Mouse (Mus musculus) right cerebral cortex, adult 18-20 months (tissue): ENCODE results near the gene Syne3.
A peak's percentile ranks its signal among the peaks of the same experiment; 100 is the strongest.

ENCODE experiments used
- DNase-seq: peaks from one replicate; pipeline ENCODE4 v3.0.0; 2022; ENCODE audit warnings: mixed read lengths

The Syne3 gene

DNA sequence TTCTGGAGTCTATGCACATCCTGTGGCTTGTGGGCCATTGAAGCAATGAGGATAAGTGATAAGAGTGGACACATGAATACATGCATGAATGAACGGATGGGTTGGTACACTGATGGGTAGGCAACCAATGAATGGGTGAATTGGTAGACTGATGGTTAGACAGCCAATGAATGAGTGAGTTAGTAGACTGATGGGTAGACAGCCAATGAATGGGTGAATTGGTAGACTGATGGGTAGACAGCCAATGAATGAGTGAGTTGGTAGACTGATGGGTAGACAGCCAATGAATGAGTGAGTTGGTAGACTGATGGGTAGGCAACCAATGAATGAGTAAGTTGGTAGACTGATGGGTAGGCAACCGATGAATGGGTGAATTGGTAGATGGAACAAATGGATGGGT is 91.7 kb downstream of the Syne3 start:
- DNase-seq: no peak

DNA sequence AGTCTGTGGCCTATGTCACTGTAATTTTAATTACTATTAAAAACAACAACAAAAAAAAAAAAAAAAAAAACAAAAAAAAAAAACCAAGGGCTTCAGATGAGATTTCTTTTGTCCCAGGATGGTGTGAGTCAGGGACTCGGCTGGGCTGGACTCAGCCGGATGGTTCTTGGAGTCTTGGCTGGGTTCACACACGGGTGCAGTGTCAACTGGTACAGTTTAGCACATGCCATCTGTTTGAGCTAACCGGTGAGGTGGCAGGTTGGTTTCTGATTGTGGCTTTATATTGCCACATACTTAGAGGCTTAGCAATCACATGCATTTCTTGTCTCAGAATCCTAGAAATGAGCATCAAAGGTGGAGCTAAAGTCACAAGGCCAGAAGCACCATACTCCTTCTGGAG is 92.3 kb downstream of the Syne3 start:
- no peak for DNase-seq

DNA sequence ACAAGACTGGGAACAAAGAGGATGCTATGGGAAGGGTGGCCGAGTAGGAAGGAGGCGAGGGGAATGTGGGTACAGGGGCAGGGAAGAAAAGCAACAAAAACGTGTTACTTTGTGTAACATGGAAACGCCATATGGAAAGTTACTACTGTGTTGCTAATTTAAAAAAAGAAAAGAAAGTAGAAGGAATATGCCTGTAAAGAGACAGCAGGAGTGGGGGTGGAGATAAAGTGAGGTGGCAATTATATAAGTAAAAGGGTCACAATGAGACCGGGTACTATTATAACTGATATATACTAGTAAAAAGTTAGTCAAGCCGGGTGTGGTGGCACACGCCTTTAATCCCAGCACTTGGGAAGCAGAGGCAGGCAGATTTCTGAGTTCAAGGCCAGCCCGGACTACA is 92.8 kb downstream of the Syne3 start:
- DNase-seq: no peak

DNA sequence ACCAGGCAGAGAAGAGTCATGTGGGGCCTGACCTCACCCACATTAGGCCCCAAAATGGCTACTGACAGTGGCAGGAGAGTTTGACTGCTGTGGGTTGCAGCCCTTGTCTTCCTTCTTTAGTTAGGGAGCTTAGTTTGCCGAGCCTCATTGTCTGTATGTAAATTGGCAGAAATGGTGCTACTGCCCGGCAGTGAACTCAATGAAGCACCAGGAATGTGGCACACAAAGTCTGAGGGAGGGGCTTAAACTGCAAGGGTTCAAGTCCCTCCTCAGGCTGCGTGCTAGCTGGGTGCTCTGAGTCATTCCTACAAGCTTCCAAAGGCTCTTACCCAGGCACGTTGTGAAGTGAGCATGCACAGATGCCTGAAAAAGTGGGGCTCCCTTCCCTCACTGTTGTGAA is 93.9 kb downstream of the Syne3 start:
- DNase-seq: no peak

DNA sequence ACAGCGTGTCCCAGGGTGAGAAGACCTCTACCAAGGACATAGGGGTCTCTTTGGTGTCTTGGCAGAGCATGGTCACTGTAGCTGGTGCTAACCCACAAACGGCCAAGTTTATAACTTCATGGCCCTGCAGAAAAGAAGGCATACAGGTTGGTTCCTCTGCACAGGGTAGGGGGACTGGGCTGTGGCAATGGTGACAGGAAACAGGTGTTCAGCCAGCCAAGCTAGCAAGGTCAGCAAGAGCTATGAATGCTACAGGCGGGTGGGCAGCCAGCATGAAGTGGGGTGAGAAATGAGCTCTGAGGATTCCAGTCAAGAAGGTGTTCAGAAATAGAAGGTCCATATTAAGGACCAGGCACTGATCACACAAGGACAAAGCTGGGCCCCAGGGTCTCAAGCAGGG is 96.6 kb downstream of the Syne3 start:
- DNase-seq: no peak

DNA sequence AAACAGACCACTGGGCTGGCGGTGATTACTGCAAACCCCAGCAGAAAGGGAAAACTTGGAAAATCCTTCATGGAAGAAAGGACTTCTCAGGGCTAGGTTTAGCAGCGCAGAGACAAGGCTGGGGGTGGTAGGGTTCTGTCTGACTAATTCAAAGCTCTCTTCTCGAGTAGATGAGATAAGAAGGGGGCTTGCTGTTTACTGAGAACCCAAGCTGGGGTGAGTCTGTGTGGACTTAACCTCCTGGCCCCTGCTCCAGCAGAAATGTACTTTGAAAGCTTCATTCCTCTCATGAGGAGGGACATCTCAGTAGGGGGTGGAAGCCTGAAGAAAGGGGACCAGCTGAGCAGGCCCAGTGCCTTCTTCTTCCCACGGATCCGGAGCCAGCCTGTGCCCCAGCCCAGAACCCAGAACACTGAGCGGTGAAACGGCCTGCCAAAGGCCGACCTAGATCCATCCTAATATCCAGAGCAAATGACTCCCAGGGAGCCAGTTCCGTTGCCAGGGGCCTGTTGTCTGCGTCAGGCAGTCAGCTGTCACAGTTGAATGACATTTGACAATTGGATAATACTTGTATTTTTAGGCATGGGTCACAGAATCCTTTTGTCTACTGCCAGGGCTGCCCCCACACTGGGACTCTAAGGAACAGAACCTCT is 97.2 kb downstream of the Syne3 start:
- peak; percentile 69 for DNase-seq

DNA sequence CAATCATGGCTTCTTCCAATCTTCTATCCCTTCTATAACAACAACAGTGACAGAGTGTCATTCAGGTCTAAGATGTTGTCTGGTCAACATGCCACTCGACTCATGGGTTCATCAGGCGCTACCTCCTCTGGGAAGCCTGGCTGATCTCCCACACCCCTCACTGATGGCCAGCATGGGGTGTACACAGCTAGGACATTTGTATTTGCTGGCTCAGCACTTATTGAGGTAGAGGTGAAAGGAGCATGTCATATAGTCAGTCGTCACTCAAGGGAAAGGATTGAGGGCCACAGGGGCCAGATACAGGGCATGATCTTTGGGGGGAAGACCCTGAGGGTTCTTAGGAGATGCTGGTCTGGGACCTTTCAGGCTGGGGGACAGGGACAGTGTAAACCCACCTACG is 99.9 kb downstream of the Syne3 start:
- no peak for DNase-seq

DNA sequence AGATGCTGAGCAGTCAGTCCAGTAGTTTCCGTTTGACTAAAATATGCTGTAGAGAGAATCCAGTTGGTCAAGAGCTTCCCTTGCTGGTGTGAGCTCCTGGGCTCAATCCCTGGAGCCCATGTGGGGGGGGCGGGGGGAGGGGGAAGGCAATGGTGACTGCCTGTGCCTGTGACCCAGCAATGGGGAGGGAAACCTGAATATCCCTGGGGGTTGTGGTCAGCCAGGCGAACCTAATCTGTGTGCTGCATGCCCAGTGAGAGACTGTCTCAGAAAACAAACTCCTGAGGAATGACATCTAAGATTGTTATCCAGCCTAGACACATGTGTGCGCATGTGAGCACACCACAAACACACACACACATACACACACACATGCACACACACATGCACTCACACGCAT is 100.6 kb downstream of the Syne3 start:
- DNase-seq: no peak

DNA sequence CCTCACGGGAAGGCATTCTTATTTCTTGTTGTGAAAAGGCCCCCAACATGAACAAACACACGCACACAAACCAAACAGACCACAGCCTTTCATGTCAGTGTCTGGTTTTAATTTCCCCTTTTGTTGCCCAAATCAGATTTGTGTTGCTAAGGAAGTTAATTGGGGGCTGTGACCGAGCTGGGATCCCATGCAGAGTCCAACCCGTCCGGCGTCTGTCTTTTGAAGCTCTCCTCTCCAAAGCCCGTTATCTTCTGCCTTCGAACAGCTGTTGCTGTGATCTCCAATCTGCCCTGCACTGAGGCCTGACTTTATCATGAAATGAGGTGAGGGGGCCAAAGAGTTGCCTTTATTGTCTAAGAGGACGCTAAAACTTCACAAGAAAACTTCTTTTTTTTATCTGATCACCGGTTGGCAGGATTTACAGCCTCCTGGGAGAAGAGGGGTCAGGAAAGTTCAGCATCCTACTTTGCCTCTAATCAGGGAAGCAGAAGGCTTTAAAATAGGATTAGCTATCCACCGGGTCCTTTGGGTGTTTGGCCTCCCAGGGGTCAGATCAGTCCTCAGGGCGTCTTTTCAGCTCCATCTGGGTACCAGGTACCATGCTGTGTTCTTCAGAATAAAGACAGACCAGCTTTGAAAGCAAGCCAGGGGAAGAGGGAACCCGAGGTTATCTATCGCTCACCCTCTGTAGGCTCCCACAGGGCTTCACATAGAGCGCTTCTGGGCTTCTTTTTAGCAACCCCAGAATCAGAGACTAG is 101.4 kb downstream of the Syne3 start:
- DNase-seq: no peak

DNA sequence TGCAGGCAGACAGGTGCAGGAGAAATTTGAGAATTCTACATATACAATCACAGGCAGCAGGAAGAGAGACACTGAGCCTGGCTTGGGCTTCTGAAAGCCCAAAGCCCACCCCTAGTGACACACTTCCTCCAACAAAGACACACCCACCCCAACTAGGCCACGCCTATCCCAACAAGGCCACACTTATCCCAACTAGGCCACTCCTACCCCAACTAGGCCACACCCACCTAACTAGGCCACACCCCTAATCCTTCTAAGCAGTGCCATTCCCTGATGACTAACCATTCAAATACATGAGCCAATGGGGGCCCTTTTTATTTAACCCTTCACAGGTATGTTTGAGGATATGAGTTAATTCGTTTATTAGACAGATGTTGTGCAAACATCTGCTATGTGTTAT is 102.5 kb downstream of the Syne3 start:
- no peak for DNase-seq

DNA sequence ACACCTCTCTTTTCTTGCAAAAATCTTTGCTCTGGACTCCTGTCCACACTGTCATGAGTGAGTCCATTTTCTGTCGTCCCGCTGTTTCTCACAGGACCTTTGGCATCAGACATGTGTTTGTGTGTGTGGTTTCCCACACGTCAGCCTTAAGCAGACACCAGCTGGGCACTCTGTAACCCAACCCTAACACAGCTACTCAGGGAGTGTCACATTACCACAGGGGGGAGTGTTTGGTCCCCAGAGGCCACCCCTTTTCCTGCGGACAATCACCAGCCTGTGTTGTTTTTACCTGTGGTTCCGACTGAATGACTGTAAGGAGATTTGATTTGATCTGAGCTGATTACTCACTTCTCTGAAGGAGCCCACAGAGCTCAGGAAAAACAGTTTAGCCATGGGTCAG is 105.5 kb downstream of the Syne3 start:
- DNase-seq: no peak

DNA sequence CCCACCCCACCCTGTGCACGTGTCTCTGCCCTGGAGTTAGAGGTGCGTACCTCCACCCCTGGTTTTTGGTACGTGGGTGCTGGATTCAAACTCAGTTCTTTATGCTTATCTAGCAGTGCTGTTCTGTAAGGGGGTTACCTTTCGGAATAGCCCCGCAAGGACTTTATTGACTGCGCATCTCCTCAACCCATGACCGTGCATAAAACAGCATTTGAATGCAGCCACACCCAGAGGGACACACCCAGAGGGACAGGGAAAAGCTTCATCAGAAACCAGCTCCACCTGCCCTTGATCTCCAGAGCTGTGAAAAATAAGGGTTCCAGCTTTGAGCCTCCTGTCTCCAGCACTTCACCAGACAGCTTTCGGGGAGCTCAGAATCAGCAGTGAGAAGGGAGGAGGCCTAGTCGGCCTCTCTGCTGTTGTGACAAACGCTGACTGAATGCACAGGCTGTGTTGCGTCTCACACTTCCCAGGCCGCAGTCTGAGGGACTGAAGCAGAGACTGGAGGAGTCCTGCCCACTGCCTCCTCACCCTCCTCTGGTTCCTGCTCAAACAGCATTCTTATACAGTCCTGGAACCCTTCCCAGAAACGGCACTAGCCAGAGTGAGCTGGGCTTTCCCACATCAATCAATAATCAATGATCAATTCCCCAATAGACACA is 107.1 kb downstream of the Syne3 start:
- no peak for DNase-seq

DNA sequence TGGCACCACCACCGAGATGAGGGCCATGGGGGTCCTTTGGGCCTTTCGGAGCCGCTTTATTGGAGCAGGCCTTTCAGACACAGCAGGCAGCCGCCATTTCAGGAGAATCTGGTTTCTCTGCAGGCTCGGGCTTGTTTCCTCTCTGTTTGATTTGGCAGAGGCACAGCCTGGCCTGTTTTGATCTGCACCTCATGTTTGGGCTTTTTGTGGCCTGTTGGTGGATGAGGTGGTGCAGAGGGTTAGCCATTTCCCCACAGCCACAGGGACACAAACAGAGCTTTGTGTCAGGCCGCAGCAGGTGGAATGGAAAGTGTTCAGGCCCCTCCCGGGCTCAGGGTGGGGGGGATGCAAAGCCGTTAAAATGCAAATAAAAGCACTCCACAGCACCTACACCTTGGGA is 108.3 kb downstream of the Syne3 start:
- no peak for DNase-seq

DNA sequence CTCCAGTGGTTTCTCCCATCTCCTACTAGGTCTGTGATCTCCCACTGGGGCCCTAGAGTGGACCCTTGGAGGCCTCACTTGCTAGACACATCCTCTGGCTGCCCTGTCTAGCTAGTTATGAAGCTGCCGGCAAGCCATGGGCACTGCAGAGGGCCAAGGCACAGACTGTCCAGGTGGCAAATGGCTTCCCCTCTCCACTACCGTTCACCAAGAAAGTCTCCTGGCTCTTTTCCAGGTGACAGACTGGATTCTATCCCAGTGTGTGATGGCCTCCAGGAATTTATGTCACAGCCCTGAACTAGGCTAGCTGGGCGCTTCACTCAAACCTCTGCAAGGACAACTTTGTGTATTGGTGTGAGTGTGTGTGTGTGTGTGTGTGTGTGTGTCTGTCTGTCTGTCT is 109.8 kb downstream of the Syne3 start:
- no peak for DNase-seq

DNA sequence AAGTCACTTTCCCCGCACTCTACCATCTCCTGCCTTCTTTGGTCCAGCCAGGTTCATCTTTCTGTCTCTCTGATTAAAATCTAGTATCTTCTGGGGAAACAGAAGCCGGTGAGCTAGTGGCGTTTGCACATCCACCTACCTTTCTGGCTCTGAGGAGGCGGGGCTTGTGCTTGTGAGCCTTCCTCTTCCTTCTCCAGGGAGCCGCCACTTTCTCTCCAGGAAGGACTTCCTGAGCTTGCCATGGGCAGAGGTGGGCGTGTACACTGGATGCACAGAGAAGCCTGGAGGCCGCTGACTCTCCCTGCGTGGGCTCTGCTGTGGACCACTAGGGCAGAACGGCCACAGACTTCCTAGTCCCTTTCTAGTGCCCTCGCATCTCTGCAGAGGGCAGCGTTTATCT is 110.4 kb downstream of the Syne3 start:
- no peak for DNase-seq

DNA sequence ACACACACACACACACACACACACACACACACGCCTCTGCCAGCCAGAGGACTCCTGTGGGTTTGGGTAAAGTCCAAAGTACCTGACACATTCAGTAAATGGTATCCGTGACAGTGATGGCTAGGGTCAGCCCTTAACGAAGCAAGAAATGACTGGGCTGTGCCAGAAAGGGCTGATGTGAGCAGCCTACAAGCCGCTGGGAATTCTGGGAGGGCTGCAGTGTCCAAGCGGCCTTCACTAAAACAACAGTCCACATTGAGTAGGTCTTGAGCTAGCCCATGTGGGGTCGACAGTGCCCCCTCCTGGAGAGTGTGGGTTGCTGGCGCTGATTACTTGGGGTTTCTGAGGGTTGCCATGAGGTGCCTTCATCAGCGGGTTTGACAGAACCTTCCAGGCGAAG is 110.9 kb downstream of the Syne3 start:
- no peak for DNase-seq

DNA sequence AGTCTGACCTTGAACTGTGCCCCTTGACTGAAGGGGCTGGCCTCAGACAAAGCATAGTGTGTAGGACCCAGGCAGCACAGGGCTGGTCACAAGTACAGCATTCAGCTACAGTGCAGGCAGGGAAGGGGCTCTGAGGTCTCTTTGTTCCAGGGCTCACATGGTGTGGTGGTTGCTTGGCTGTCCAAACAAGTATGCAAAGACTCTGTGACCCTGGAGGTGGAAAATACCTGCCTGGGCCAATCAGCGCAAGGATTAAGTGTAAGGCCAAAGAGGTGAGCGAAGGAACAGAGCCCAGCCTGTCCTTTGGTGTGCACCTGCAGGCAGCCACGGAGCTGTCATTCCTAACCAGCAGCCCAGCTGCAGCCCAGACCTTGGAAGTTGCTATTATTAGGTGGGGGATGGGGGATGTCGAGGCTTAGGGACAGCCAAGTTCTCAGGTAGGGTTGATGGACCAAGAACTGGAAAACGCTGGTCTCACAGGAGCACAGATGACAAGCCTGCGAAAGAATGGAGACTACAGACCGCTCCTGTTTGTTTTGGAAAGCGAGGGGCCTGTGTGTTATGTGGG is 112.5 kb downstream of the Syne3 start:
- no peak for DNase-seq

DNA sequence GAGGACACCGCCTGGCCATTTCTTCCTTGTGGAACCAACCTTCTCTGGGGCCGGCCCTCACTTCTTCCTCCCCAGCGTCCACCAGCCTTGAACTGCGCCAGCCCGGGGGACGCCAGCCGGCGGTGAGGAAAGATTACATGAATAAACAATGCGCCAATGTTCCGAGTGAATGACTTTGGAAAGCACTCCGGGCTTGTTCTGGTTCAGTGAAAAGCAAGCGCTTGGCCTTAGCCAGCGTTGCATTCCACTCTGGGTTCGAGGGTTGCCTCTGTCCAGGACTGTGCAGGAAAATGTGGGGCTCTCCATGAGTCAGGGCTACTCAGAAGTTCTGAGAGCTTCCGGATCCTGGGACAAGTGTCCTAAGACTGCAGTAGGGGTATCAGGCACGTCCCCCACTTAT is 113.0 kb downstream of the Syne3 start:
- peak; percentile 52 for DNase-seq

DNA sequence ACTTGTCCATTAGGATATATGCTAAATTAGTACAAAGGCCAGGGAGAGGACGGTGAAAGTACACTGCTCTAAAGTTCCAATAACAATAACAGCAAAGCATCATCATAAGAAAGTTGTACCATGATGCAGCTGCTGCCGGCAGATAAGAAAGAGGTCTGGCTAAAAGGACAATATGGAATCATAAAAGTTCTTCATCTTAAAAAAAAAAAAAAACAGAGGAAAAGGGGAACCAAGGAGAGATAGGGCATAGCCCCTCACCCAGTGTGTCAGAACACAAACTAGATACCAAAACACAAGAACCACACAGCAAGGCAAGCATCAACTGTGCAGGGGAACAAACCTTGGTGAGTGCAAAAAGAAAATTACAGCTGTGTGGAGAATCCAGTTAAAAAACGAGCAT is 117.4 kb downstream of the Syne3 start:
- no peak for DNase-seq

DNA sequence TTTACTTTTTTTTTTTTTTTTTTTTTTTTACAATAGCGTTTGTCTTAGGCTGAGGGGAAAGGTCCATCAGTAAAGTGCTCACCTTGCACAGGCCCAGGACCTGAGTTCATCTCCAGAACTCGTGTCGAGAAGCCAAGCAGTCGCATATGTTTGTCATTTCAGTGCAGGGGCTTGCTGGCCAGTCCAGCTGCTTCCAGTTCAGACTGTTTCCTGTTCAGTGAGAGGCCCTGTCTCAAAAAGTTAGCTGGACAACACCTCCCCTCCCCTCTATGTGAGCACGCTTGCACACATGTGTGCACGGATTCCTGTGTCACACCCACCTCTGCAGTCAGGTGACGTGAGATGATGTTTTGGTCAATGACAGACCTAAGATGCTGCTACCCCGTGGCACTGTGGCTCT is 119.5 kb downstream of the Syne3 start:
- no peak for DNase-seq

DNA sequence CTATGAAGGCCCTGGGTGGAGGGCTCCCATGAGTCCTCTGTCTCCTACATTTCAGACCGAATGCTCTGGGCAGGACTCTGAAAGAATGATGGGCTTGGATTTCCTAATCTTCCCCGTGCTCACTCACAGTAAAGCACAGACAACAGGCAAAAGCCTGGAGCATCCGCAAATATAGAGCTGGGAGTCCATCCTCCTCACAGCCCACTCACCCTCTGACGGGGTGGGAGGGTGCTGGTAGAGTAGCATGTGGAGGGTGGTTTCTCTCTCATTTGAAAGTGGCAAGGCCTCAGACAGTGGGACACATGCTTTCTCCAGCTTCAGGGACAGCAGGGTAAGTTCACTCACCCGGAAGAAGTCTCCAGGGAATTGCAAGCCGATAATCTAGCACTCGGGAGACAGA is 123.5 kb downstream of the Syne3 start:
- no peak for DNase-seq

DNA sequence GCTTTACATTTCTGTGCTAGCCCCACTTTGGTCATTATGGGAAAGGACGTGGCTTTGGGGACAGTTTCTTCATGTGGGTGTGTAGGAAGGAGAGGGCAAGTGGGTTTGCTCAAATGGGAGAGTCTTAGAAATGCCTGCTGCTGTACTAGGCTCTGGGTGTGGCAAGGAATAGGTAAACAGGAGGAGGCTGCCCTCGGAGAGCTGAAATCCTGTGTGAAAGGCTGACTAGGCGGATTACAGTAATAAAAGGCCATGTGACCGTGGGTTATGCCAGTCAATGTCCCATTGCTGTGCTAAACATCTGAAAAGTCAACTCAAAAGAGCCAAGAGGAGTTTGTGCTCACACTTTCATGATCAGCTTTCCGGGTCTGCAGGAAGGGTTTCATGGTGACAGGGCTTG is 127.1 kb downstream of the Syne3 start:
- DNase-seq: no peak

DNA sequence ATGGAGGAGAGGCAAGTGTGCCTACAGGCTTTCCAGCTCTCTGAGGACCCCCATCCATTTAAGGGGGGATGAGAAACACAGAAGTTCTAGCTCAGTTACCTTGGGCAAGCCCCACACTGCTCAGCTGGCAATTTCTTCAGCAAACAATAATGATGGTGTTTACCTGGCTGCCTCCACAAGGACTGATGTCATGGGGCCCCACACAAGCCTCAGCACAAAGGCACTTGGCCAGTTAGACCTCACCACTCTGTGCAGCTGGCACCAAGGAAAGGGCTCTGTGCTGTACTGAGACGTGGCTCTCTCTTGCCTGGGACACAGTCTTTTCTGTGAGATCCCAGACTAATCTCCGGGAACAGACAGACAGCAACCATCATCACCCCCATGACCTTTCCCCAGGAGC is 127.5 kb downstream of the Syne3 start:
- no peak for DNase-seq

DNA sequence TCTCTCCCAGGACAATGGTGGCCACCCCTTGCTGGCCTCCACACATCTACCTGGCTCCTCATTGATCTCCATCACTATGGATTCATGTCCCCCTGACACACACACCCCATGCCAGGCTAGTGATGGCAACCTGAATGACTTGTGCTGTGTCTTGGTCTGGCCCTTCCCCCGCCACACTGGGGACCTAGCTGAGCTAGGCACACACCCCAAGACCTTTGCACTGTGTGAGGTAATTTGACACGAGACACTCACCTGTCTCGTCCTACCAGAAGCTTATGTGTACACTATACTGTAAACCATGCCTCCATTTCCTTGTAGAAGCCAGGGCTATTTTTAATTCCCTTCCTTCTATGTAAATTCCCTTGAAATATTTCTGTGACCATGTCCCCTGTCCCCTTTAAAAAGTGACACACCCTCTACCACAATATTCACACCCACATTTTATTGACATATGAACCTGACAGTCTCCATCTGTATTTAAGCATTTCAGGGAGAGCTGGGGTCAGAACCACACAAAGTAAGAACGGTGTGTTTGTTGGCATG is 128.0 kb downstream of the Syne3 start:
- no peak for DNase-seq
